Mouse (Mus musculus) hindbrain, embryonic 15.5 days (tissue): ENCODE measurements at regions not wholly inside any gene's neighbourhood (a gene's known extent, or its start where the extent isn't known, plus 50 kb on each side); places are given as distances from the start of the nearest gene placed in this dataset.

Experiments used
- ATAC-seq: fragments of 200-750 bp; cut with Nextera tagmentation; 2 replicates; pipeline ENCODE4 v1.8.0; 2017; ENCODE audit warnings: low read depth, moderate number of reproducible peaks, moderate TSS enrichment; ENCODE audit not compliant: low FRiP score
- H3K27ac ChIP-seq: fragments of 300-500 bp; sonication (generic); replicated peaks from 2 replicates; pipeline ENCODE4 v1.5.1; 2015; ENCODE audit warnings: mild to moderate bottlenecking, inconsistent platforms
- H3K27me3 ChIP-seq: fragments of 300-500 bp; sonication (generic); 2 replicates; pipeline ENCODE4 v1.6.1; 2015; ENCODE audit warnings: control low read depth, inconsistent platforms
- H3K36me3 ChIP-seq: fragments of 300-500 bp; sonication (generic); 2 replicates; pipeline ENCODE4 v1.6.1; 2015; ENCODE audit warnings: control low read depth, inconsistent platforms
- H3K4me1 ChIP-seq: fragments of 300-500 bp; sonication (generic); replicated peaks from 2 replicates; pipeline ENCODE4 v1.6.1; 2015; ENCODE audit warnings: control low read depth, inconsistent platforms
- H3K4me2 ChIP-seq: fragments of 300-500 bp; sonication (generic); 2 replicates; pipeline ENCODE4 v1.6.1; 2015; ENCODE audit warnings: moderate library complexity, mild to moderate bottlenecking, inconsistent platforms
- H3K4me3 ChIP-seq: fragments of 300-500 bp; sonication (generic); 2 replicates; pipeline ENCODE4 v1.5.1; 2015; ENCODE audit warnings: mild to moderate bottlenecking, inconsistent platforms
- H3K9ac ChIP-seq: fragments of 300-500 bp; sonication (generic); 2 replicates; pipeline ENCODE4 v1.6.1; 2015; ENCODE audit warnings: inconsistent platforms
- H3K9me3 ChIP-seq: fragments of 300-500 bp; sonication (generic); 2 replicates; pipeline ENCODE4 v1.6.1; 2016; ENCODE audit warnings: control low read depth, inconsistent platforms
- WGBS: fragments of 180-500 bp; shearing (Covaris S2); methylation state at CpG from one replicate; pipeline ENCODE4 v1.1.7; 2015; 5-methylcytosine and 5-hydroxymethylcytosine counted together

- ATAC-seq: no peak
- 76% methylated on average over 1 of the region's 1 CpGs for WGBS
- Histone ChIP-seq H3K27me3 (no peaks in the 10 kb centered on the region), H3K4me3 (no peak overlapping the region), H3K27ac (no peak overlapping the region), H3K4me2 (no peak overlapping the region), H3K9ac (no peak overlapping the region), H3K4me1 (no peaks in the 10 kb centered on the region), H3K36me3 (no peaks in the 10 kb centered on the region), H3K9me3 (no peaks in the 10 kb centered on the region)
These were observed 297.4 kb downstream of the Kcnj2 start for GRCm38 (mm10) chr11:111363363-111363762.

- Histone ChIP-seq H3K4me2 (no peak overlapping the region), H3K27me3 (no peaks in the 10 kb centered on the region), H3K9ac (no peak overlapping the region), H3K4me3 (no peak overlapping the region), H3K36me3 (no peaks in the 10 kb centered on the region), H3K27ac (no peak overlapping the region), H3K4me1 (no peaks in the 10 kb centered on the region), H3K9me3 (no peaks in the 10 kb centered on the region)
- 72% methylated on average over 4 of the region's 4 CpGs for WGBS
- ATAC-seq: no peak
These were observed 311.2 kb downstream of the Kcnj2 start for GRCm38 (mm10) chr11:111377165-111377564.

GRCm38 (mm10) chr11:111379842-111380241 is 313.9 kb downstream of the Kcnj2 start:
- no peak overlapping the region for H3K9ac ChIP-seq
- no peak for ATAC-seq

GRCm38 (mm10) chr11:111398706-111399105 is 332.7 kb downstream of the Kcnj2 start:
- H3K27ac ChIP-seq: no peak overlapping the region
- H3K9ac ChIP-seq: no peak overlapping the region
- no peak overlapping the region for H3K4me2 ChIP-seq
- WGBS: 100% methylated on average over 1 of the region's 1 CpGs
- H3K4me3 ChIP-seq: no peak overlapping the region
- no peaks in the 10 kb centered on the region for H3K27me3 ChIP-seq
- no peaks in the 10 kb centered on the region for H3K4me1 ChIP-seq
- H3K9me3 ChIP-seq: no peaks in the 10 kb centered on the region
- no peak for ATAC-seq
- no peaks in the 10 kb centered on the region for H3K36me3 ChIP-seq

More at GRCm38 (mm10) chr11:111379842-111380241, 313.9 kb downstream of the Kcnj2 start:
- H3K36me3 ChIP-seq: no peaks in the 10 kb centered on the region
- H3K9me3 ChIP-seq: no peaks in the 10 kb centered on the region
- 86% methylated on average over 3 of the region's 3 CpGs for WGBS
- no peaks in the 10 kb centered on the region for H3K27me3 ChIP-seq
- H3K4me3 ChIP-seq: no peak overlapping the region
- H3K27ac ChIP-seq: no peak overlapping the region
- no peak overlapping the region for H3K4me2 ChIP-seq
- no peaks in the 10 kb centered on the region for H3K4me1 ChIP-seq

GRCm38 (mm10) chr11:111409266-111409665 is 343.3 kb downstream of the Kcnj2 start:
- Histone ChIP-seq H3K9me3 (no peaks in the 10 kb centered on the region), H3K27ac (no peak overlapping the region), H3K4me2 (no peak overlapping the region), H3K9ac (no peak overlapping the region), H3K36me3 (no peaks in the 10 kb centered on the region), H3K4me3 (no peak overlapping the region), H3K27me3 (no peaks in the 10 kb centered on the region), H3K4me1 (no peaks in the 10 kb centered on the region)
- no peak for ATAC-seq
- 89% methylated on average over 2 of the region's 2 CpGs for WGBS

GRCm38 (mm10) chr11:111424871-111425270 is 358.9 kb downstream of the Kcnj2 start:
- H3K9me3 ChIP-seq: no peaks in the 10 kb centered on the region
- no peak overlapping the region for H3K4me2 ChIP-seq
- WGBS: 73% methylated on average over 4 of the region's 4 CpGs
- no peaks in the 10 kb centered on the region for H3K27me3 ChIP-seq
- ATAC-seq: no peak
- no peak overlapping the region for H3K27ac ChIP-seq
- no peak overlapping the region for H3K9ac ChIP-seq
- H3K4me3 ChIP-seq: no peak overlapping the region
- H3K4me1 ChIP-seq: no peaks in the 10 kb centered on the region
- H3K36me3 ChIP-seq: no peaks in the 10 kb centered on the region

- Histone ChIP-seq H3K4me2 (no peak overlapping the region), H3K4me1 (no peaks in the 10 kb centered on the region), H3K27ac (no peak overlapping the region), H3K9ac (no peak overlapping the region), H3K27me3 (no peaks in the 10 kb centered on the region), H3K36me3 (no peaks in the 10 kb centered on the region), H3K9me3 (no peaks in the 10 kb centered on the region), H3K4me3 (no peak overlapping the region)
- no peak for ATAC-seq
- 74% methylated on average over 4 of the region's 4 CpGs for WGBS
These were observed 360.8 kb downstream of the Kcnj2 start for GRCm38 (mm10) chr11:111426715-111427114.

- Histone ChIP-seq H3K4me2 (no peak overlapping the region), H3K27ac (no peak overlapping the region), H3K9me3 (no peaks in the 10 kb centered on the region), H3K4me3 (no peak overlapping the region), H3K9ac (no peak overlapping the region), H3K36me3 (no peaks in the 10 kb centered on the region), H3K4me1 (no peaks in the 10 kb centered on the region), H3K27me3 (no peaks in the 10 kb centered on the region)
- ATAC-seq: no peak
These were observed 376.3 kb downstream of the Kcnj2 start for GRCm38 (mm10) chr11:111442257-111442656.

GRCm38 (mm10) chr11:111443381-111443780 is 377.4 kb downstream of the Kcnj2 start:
- Histone ChIP-seq H3K27ac (no peak overlapping the region), H3K36me3 (no peaks in the 10 kb centered on the region), H3K9me3 (no peaks in the 10 kb centered on the region), H3K9ac (no peak overlapping the region), H3K4me2 (no peak overlapping the region), H3K4me3 (no peak overlapping the region), H3K27me3 (no peaks in the 10 kb centered on the region), H3K4me1 (no peaks in the 10 kb centered on the region)
- WGBS: 89% methylated on average over 1 of the region's 1 CpGs
- ATAC-seq: no peak

- WGBS: 89% methylated on average over 4 of the region's 4 CpGs
- no peak for ATAC-seq
- no peak overlapping the region for H3K4me3 ChIP-seq
- no peak overlapping the region for H3K9ac ChIP-seq
- H3K4me2 ChIP-seq: no peak overlapping the region
- H3K9me3 ChIP-seq: no peaks in the 10 kb centered on the region
- no peaks in the 10 kb centered on the region for H3K4me1 ChIP-seq
- no peak overlapping the region for H3K27ac ChIP-seq
- no peaks in the 10 kb centered on the region for H3K27me3 ChIP-seq
- H3K36me3 ChIP-seq: no peaks in the 10 kb centered on the region
These were observed 378.8 kb downstream of the Kcnj2 start for GRCm38 (mm10) chr11:111444791-111445190.

GRCm38 (mm10) chr11:111445764-111446163 is 379.8 kb downstream of the Kcnj2 start:
- Histone ChIP-seq H3K27ac (no peak overlapping the region), H3K4me3 (no peak overlapping the region), H3K4me2 (no peak overlapping the region), H3K4me1 (peaks cover 1% of the 10 kb centered on the region; the same call in 1 of the 2 replicates), H3K9ac (no peak overlapping the region), H3K36me3 (no peaks in the 10 kb centered on the region), H3K27me3 (no peaks in the 10 kb centered on the region), H3K9me3 (no peaks in the 10 kb centered on the region)
- whole genome bisulfite sequencing: 6% methylated on average over 4 of the region's 4 CpGs
- ATAC-seq: no peak

- Histone ChIP-seq H3K4me2 (0 out of 2 replicates have a peak overlapping the region, but pooled peaks have one; percentile 3), H3K4me3 (no peak overlapping the region)
- no peak; the same call in 1 of the 2 replicates for ATAC-seq
These were observed 385.0 kb downstream of the Kcnj2 start for GRCm38 (mm10) chr11:111450811-111451494.

GRCm38 (mm10) chr11:111460046-111460445 is 394.1 kb downstream of the Kcnj2 start:
- no peak overlapping the region for H3K4me2 ChIP-seq
- ATAC-seq: no peak
- H3K9me3 ChIP-seq: no peaks in the 10 kb centered on the region
- no peak overlapping the region for H3K4me3 ChIP-seq
- H3K36me3 ChIP-seq: no peaks in the 10 kb centered on the region
- no peak overlapping the region for H3K9ac ChIP-seq
- H3K4me1 ChIP-seq: no peaks in the 10 kb centered on the region
- 92% methylated on average over 10 of the region's 10 CpGs for WGBS
- H3K27me3 ChIP-seq: no peaks in the 10 kb centered on the region
- H3K27ac ChIP-seq: no peak overlapping the region

More at GRCm38 (mm10) chr11:111450811-111451494, 385.0 kb downstream of the Kcnj2 start:
- WGBS: 61% methylated on average over 3 of the region's 3 CpGs
- H3K27me3 ChIP-seq: no peaks in the 10 kb centered on the region
- no peak overlapping the region for H3K27ac ChIP-seq
- H3K9me3 ChIP-seq: no peaks in the 10 kb centered on the region
- peaks cover 3% of the 10 kb centered on the region; the same call in 1 of the 2 replicates for H3K4me1 ChIP-seq
- no peak overlapping the region for H3K9ac ChIP-seq
- no peaks in the 10 kb centered on the region for H3K36me3 ChIP-seq
